Mouse (Mus musculus) cerebellum, postnatal 36 days (tissue): ENCODE results near the gene Brd3os.

ENCODE experiments used
- DNase-seq, 2 experiments: peaks; one replicate each; pipeline ENCODE4 v3.0.0; 2021 to 2022; ENCODE audit warnings: mixed read lengths in 2 of 2

The Brd3os gene

DNA sequence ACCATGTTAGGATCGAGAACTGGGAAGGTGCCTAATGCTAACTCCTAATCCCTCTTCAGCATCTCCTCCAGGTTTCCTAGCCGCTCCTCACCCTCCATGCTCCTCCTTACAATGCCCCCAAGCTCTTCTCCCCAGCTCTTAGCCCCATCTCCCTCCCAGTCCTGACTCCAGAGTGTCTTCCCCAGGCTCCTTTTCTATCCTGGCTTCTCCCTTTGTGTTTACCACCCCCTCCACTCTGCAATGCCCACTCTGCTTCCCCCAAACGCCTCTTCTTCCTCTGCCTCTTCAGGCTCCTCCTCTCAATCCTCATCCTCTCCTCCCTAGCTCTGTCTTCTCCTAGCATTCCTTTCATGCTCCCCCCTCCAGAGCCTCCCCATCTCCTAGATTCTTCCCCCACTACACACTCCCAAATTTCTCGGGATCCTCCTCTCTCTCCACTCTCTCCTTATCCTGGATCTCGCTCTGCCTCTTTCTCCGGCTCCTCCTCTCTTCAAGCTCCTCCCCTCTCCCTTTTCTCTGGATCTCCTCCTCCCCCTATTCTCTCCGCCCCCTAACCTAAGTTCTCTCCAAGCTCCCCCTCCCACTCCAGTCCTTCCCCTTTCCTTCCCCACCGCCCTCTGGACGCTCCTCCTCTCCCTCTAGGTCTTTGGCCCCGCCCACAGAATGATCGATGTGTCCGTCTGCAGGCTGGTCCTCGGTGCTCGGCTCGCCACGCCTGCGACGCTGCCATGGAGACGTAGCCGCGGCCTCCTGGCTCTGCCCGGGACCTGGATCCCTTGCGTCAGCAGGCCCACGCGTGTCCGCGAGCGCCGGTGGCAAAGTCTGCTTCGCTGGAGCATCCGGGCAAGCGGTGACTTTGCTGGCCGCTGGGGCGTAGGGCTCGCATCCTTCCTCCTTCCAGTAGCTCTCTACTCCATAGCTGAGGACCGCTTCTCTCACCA lies at the start of gene Brd3os:
Gene Brd3os (plus strand): TSS at position 558 of the 941 bp plus-strand sequence.
- DNase-seq: peak; percentile 93

- DNase-seq: no peak
These were observed 47.8 kb upstream of the Brd3os start for GRCm38 (mm10) chr2:27394158-27394832.

GRCm38 (mm10) chr2:27396656-27397440 lies 45.3 kb upstream of the Brd3os start:
- DNase-seq: no peak

DNA sequence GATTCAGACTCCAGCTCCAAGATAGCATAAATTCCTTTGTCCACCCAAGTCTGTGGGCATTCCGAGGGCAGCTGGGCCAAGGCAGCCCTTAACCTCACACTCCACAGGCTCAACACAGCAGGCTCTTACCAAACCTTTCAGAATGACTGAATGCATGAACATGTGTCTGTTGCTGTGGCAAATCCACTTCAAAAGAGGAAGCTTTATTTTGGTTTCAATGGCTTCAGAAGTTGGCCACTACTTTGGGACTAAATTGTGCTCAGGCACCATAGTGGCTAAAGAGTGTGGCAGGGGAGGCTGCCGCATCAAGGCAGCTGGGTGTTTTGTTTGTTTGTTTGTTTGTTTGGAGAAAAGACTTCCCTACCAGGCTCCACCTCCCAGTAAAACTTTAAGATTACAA lies 42.0 kb upstream of the Brd3os start:
- DNase-seq: no peak

GRCm38 (mm10) chr2:27401544-27401943 lies 40.6 kb upstream of the Brd3os start:
- no peak for DNase-seq

GRCm38 (mm10) chr2:27404375-27405093 lies 37.6 kb upstream of the Brd3os start:
- no peak for DNase-seq

DNA sequence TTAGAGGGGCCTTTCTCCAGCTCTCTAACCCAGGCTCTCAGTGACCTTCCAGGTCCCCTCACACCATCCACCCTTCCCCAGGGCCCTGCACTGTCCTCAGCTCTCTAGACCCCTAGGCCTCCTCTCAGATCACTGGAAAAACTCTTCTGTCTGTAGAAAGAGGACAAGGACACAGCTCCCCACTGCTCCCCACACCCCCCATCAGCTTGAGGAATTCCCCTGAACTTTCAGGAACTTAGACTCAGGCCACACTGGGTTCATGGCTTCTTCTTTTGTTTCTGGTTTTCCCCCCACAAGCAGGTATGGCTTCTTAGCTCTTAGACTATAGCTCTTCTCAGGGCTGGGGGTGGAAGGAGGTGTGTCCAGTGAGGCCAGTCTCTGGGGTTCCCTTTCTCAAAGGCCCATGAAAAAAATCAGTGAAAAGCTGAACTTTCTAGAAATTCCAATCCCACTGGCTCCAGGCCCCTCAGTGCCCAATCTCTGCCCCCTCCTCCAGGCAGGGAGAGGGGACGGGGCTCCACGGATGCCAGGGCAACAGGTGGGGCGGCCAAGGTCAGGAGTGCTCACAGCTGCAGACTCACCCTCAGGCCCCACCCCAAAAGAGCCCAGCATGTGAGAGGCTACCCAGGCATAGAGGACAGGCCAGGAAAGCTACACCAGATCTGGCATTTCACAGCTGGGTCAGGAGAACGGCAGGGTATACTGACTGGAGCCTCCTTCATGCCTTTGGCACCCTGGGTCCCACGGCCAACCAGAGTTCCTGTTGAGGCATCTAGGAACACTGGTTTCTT lies 36.8 kb upstream of the Brd3os start:
- DNase-seq: no peak

DNA sequence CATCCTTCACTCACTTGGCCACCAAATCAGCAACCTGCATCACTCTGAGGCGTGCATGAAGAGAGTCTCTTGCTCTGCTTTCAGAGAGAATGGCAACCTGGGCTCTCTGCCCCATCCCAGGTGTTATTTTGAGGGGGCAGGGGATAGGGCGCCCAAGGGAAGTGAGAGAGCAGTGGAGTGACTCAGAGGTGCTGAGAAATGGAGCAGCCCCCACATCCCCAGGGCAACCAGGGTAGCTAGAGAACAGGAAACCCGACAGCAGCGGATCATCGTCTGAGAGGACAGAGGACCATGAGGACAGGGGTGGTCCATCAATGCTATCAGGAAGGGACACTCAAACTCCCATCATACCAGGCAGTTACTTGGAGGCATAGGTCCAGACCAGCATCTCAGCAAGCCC lies 35.2 kb upstream of the Brd3os start:
- DNase-seq: no peak

DNA sequence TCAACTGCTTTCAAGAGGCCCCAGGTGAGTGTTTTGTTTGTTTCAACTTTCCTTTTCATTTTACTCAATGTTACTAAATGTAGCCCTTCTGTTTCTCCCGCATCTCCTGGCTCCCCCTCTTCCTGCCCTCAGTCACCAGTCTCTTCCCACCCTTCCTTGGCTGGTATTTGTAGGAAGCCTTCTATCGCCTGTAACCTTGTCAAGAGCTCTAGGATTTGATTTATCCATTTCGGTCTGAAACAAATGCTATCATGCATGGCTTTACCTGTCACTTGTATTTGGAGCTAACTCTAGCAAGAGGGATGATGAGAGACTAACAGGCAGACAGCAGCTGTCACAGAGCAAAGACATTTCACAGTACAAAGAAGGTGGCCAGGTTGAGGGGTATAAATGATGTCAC lies 33.9 kb upstream of the Brd3os start:
- DNase-seq: no peak

DNA sequence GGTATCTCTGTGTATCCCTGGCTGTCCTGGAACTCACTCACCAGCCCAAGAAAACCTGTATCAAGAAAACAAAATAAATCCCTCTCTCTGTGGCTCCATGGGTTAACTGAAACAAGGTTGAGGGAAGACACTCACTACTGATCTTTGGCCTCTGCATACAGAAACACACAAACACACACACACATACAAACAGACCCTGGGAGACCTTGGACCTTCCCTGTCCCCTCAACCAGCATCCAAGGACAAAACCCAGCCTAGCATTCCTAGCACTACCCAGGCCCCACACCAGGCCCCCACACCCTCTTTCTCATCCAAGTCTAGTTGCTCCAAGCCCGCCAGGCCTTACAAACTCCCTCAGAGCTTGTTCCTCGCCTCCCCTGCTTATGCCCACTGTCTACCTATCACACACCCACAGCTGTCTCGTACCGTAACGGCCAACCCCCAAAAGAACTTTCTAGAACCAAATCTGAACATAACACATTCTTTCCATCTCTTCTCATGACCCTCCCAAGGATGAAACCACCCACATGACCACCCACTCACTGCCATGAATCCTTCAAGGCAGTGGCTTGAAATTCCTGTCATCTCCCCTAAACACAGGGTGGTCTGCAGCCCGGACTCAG lies 31.5 kb upstream of the Brd3os start:
- no peak for DNase-seq

GRCm38 (mm10) chr2:27411688-27412174 lies 30.4 kb upstream of the Brd3os start:
- no peak for DNase-seq

DNA sequence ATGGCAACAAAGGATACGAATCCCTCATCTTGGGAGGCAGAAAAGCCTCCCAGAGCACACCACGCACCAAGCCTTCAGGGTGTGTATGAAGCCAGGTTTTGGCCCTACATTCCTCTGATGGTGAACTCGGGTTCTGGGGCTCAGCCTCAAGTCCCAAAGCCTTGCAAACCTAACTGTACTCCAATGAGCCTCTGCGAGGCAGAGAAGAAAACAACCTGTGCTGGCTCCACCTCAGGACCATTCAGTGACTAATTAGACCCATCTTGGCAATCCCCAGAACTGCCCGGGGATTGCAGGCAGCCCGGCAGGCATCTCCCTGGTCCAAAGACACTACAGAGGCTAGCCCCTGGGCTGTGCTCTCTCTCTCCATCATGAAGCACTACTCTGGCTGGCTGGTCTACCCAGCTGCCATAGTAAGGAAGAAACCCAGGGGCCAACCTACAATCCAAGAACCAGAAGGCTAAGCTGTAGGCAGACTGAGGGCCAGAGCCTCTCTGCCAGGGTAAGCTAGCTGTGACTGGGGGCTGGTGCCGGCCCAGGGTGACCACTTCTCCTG lies 29.8 kb upstream of the Brd3os start:
- no peak for DNase-seq

- no peak for DNase-seq
These were observed 28.6 kb upstream of the Brd3os start for GRCm38 (mm10) chr2:27413582-27413935.

- DNase-seq: no peak
These were observed 28.0 kb upstream of the Brd3os start for GRCm38 (mm10) chr2:27413936-27414657.

- DNase-seq: no peak
These were observed 26.9 kb upstream of the Brd3os start for GRCm38 (mm10) chr2:27415060-27415783.

DNA sequence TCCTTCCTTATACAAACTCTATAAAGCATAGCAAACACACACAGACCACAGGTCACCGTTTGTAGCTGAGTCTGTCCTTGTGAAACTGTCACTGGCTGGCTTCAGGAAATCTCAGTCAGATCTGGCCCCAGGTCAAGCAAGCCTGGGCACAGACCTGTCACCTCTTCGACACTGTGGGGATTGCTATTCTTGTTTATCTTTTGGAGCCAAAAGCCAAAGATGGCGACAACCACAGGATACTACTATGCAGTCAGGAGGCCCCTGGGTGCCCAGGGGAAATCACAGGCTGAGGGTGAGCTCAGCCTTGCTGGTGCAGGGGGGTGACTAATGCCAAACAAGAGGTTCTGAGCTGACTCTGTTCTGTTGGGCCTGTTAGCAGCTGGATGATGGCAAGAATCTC lies 25.7 kb upstream of the Brd3os start:
- no peak for DNase-seq

- DNase-seq: no peak
These were observed 24.4 kb upstream of the Brd3os start for GRCm38 (mm10) chr2:27417648-27418153.

DNA sequence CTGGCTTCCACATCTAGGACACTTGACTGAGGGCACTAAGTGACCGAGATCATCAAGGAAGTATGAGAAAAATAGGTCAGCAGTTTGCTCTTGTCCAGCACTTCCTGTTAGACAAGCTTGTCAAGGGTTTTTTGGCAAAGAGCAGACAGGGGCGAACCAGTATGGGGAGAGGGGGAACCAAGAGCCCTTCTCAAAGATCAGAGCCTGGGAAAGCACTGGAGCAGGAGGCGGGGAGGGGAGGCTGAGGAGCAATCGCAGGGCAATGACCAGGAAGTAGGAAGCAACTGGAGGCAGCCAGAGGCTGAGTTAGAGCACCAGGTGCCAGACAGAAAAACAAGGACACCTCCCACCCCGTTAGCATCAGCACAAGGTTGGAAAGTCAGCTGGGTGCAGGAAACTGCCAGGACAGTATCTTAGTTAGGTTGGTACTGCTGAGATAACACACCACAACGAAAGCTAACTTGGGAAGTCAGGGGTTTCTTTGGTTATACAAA lies 23.5 kb upstream of the Brd3os start:
- no peak for DNase-seq
